Mouse (Mus musculus): ENCODE data around the gene Fbxo39. TPM values are rescaled to one million over a fixed set of nuclear protein-coding genes. Genes with fewer than 3 reads are reported as not detected.

Gene Fbxo39
- polyA plus RNA-seq, 1 experiment from 2014 or later: not detected

- Histone ChIP-seq H3K27me3 (ENCODE audit: control insufficient read depth, insufficient read depth, low read length) (no peaks in the 10 kb centered on the region), H3K4me3 (ENCODE audit: control insufficient read depth in 1 of 2, insufficient read depth in 1 of 2, low read depth in 1 of 2, low read length in 2 of 2) (no peak overlapping the region), H3K9ac (ENCODE audit: low read length) (no peak overlapping the region), H3K4me1 (ENCODE audit: control insufficient read depth in 2 of 2, insufficient read depth in 2 of 2, low read length in 2 of 2) (peaks cover 0 to 3% of the 10 kb centered on the region in 2 experiments; a peak in 1 of 4 replicates), H3K4me2 (ENCODE audit: low read length) (no peak overlapping the region), H3K27ac (replicated peaks in 1 of 2; ENCODE audit: control insufficient read depth in 1 of 2, insufficient read depth in 1 of 2, low read depth in 2 of 2, low read length in 2 of 2) (no peak overlapping the region), H3K9me3 (ENCODE audit: control insufficient read depth, low read length) (no peaks in the 10 kb centered on the region), H3K36me3 (ENCODE audit: control insufficient read depth, insufficient read depth, low read length) (no peaks in the 10 kb centered on the region)
- WGBS: 62% methylated on average over 3 of the region's 3 CpGs
- no peak for ATAC-seq (ENCODE audit: insufficient number of reproducible peaks, insufficient read depth, low FRiP score, low read depth)
Observed at GRCm38 (mm10) chr11:72353186-72353585, 38.9 kb downstream of the Fbxo39 start.

GRCm38 (mm10) chr11:72354971-72355728, 40.9 kb downstream of the Fbxo39 start:
- H3K9me3 ChIP-seq (ENCODE audit: control insufficient read depth, low read length): no peaks in the 10 kb centered on the region
- 0 out of 4 replicates have a peak overlapping the region, but pooled peaks of 1 of the 2 experiments have one; percentile 19 for H3K4me3 ChIP-seq (ENCODE audit: control insufficient read depth in 1 of 2, insufficient read depth in 1 of 2, low read depth in 1 of 2, low read length in 2 of 2)
- H3K36me3 ChIP-seq (ENCODE audit: control insufficient read depth, insufficient read depth, low read length): no peaks in the 10 kb centered on the region
- peak; percentile 52; the same call in 1 of the 2 replicates for ATAC-seq (ENCODE audit: insufficient number of reproducible peaks, insufficient read depth, low FRiP score, low read depth)
- no peaks in the 10 kb centered on the region for H3K27me3 ChIP-seq (ENCODE audit: control insufficient read depth, insufficient read depth, low read length)
- H3K4me1 ChIP-seq (ENCODE audit: control insufficient read depth in 2 of 2, insufficient read depth in 2 of 2, low read length in 2 of 2): peaks cover 0 to 3% of the 10 kb centered on the region in 2 experiments; a peak in 1 of 4 replicates
- peak overlapping the region; percentile 47; the same call in 1 of the 2 replicates for H3K9ac ChIP-seq (ENCODE audit: low read length)
- 20% methylated on average over 20 of the region's 20 CpGs for WGBS
- H3K27ac ChIP-seq (replicated peaks in 1 of 2; ENCODE audit: control insufficient read depth in 1 of 2, insufficient read depth in 1 of 2, low read depth in 2 of 2, low read length in 2 of 2): no peak overlapping the region
- peak overlapping the region; percentile 55 for H3K4me2 ChIP-seq (ENCODE audit: low read length)

- Histone ChIP-seq H3K27me3 (ENCODE audit: control insufficient read depth, insufficient read depth, low read length) (no peaks in the 10 kb centered on the region), H3K4me2 (ENCODE audit: low read length) (peak overlapping the region; percentile 79), H3K9ac (ENCODE audit: low read length) (peak overlapping the region; percentile 67), H3K9me3 (ENCODE audit: control insufficient read depth, low read length) (no peaks in the 10 kb centered on the region), H3K36me3 (ENCODE audit: control insufficient read depth, insufficient read depth, low read length) (no peaks in the 10 kb centered on the region), H3K4me3 (ENCODE audit: control insufficient read depth in 1 of 2, insufficient read depth in 1 of 2, low read depth in 1 of 2, low read length in 2 of 2) (peak overlapping the region; percentile 42 to 57), H3K4me1 (ENCODE audit: control insufficient read depth in 2 of 2, insufficient read depth in 2 of 2, low read length in 2 of 2) (peaks cover 0 to 9% of the 10 kb centered on the region in 2 experiments; a peak in 3 of 4 replicates), H3K27ac (replicated peaks in 1 of 2; ENCODE audit: control insufficient read depth in 1 of 2, insufficient read depth in 1 of 2, low read depth in 2 of 2, low read length in 2 of 2) (no peak overlapping the region)
- no peak for ATAC-seq (ENCODE audit: insufficient number of reproducible peaks, insufficient read depth, low FRiP score, low read depth)
- WGBS: 11% methylated on average over 42 of the region's 42 CpGs
Observed at GRCm38 (mm10) chr11:72361385-72362346, 47.4 kb downstream of the Fbxo39 start.

- Histone ChIP-seq H3K27ac (replicated peaks in 1 of 2; ENCODE audit: control insufficient read depth in 1 of 2, insufficient read depth in 1 of 2, low read depth in 2 of 2, low read length in 2 of 2) (no peak within 1 kb of the TSS), H3K4me1 (ENCODE audit: control insufficient read depth in 2 of 2, insufficient read depth in 2 of 2, low read length in 2 of 2) (peaks cover 0 to 9% of the 10 kb centered on the region in 2 experiments; a peak in 3 of 4 replicates), H3K27me3 (ENCODE audit: control insufficient read depth, insufficient read depth, low read length) (no peaks in the 10 kb centered on the region), H3K9ac (ENCODE audit: low read length) (peak within 1 kb of the TSS; percentile 67), H3K4me2 (ENCODE audit: low read length) (peak within 1 kb of the TSS; percentile 79), H3K9me3 (ENCODE audit: control insufficient read depth, low read length) (no peaks in the 10 kb centered on the region), H3K36me3 (ENCODE audit: control insufficient read depth, insufficient read depth, low read length) (no peaks in the 10 kb centered on the region), H3K4me3 (ENCODE audit: control insufficient read depth in 1 of 2, insufficient read depth in 1 of 2, low read depth in 1 of 2, low read length in 2 of 2) (peak within 1 kb of the TSS; percentile 42 to 57)
- ATAC-seq (ENCODE audit: insufficient number of reproducible peaks, insufficient read depth, low FRiP score, low read depth): no peak
- 32% methylated on average over 10 of the region's 10 CpGs for WGBS
Observed at GRCm38 (mm10) chr11:72362347-72362741, 48.1 kb downstream of the Fbxo39 start, which contains the start of gene Tekt1. TSS of gene Tekt1 (minus strand) at chr11:72362442.

- Histone ChIP-seq H3K4me3 (ENCODE audit: control insufficient read depth in 1 of 2, insufficient read depth in 1 of 2, low read depth in 1 of 2, low read length in 2 of 2) (no peak overlapping the region), H3K9ac (ENCODE audit: low read length) (no peak overlapping the region), H3K36me3 (ENCODE audit: control insufficient read depth, insufficient read depth, low read length) (no peaks in the 10 kb centered on the region), H3K4me2 (ENCODE audit: low read length) (no peak overlapping the region), H3K9me3 (ENCODE audit: control insufficient read depth, low read length) (no peaks in the 10 kb centered on the region), H3K27me3 (ENCODE audit: control insufficient read depth, insufficient read depth, low read length) (no peaks in the 10 kb centered on the region), H3K27ac (replicated peaks in 1 of 2; ENCODE audit: control insufficient read depth in 1 of 2, insufficient read depth in 1 of 2, low read depth in 2 of 2, low read length in 2 of 2) (no peak overlapping the region), H3K4me1 (ENCODE audit: control insufficient read depth in 2 of 2, insufficient read depth in 2 of 2, low read length in 2 of 2) (peaks cover 0 to 9% of the 10 kb centered on the region in 2 experiments; a peak in 3 of 4 replicates)
- ATAC-seq (ENCODE audit: insufficient number of reproducible peaks, insufficient read depth, low FRiP score, low read depth): no peak
- 20% methylated on average over 8 of the region's 8 CpGs for WGBS
Observed at GRCm38 (mm10) chr11:72363523-72364240, 49.4 kb downstream of the Fbxo39 start.

- H3K9me3 ChIP-seq (ENCODE audit: control insufficient read depth, low read length): no peaks in the 10 kb centered on the region
- H3K4me3 ChIP-seq (ENCODE audit: control insufficient read depth in 1 of 2, insufficient read depth in 1 of 2, low read depth in 1 of 2, low read length in 2 of 2): no peak overlapping the region
- no peak for ATAC-seq (ENCODE audit: insufficient number of reproducible peaks, insufficient read depth, low FRiP score, low read depth)
- H3K4me1 ChIP-seq (ENCODE audit: control insufficient read depth in 2 of 2, insufficient read depth in 2 of 2, low read length in 2 of 2): peaks cover 0 to 9% of the 10 kb centered on the region in 2 experiments; a peak in 3 of 4 replicates
- H3K27ac ChIP-seq (replicated peaks in 1 of 2; ENCODE audit: control insufficient read depth in 1 of 2, insufficient read depth in 1 of 2, low read depth in 2 of 2, low read length in 2 of 2): no peak overlapping the region
- no peaks in the 10 kb centered on the region for H3K27me3 ChIP-seq (ENCODE audit: control insufficient read depth, insufficient read depth, low read length)
- H3K4me2 ChIP-seq (ENCODE audit: low read length): no peak overlapping the region
- 93% methylated on average over 5 of the region's 5 CpGs for WGBS
- H3K9ac ChIP-seq (ENCODE audit: low read length): no peak overlapping the region
- H3K36me3 ChIP-seq (ENCODE audit: control insufficient read depth, insufficient read depth, low read length): no peaks in the 10 kb centered on the region
Observed at GRCm38 (mm10) chr11:72364526-72364925, 50.3 kb downstream of the Fbxo39 start.

GRCm38 (mm10) chr11:72366126-72366525, 51.9 kb downstream of the Fbxo39 start:
- no peak for ATAC-seq (ENCODE audit: insufficient number of reproducible peaks, insufficient read depth, low FRiP score, low read depth)
- WGBS: 86% methylated on average over 9 of the region's 9 CpGs
- Histone ChIP-seq H3K27ac (replicated peaks in 1 of 2; ENCODE audit: control insufficient read depth in 1 of 2, insufficient read depth in 1 of 2, low read depth in 2 of 2, low read length in 2 of 2) (no peak overlapping the region), H3K4me2 (ENCODE audit: low read length) (no peak overlapping the region), H3K27me3 (ENCODE audit: control insufficient read depth, insufficient read depth, low read length) (no peaks in the 10 kb centered on the region), H3K4me3 (ENCODE audit: control insufficient read depth in 1 of 2, insufficient read depth in 1 of 2, low read depth in 1 of 2, low read length in 2 of 2) (no peak overlapping the region), H3K9ac (ENCODE audit: low read length) (no peak overlapping the region), H3K9me3 (ENCODE audit: control insufficient read depth, low read length) (no peaks in the 10 kb centered on the region), H3K4me1 (ENCODE audit: control insufficient read depth in 2 of 2, insufficient read depth in 2 of 2, low read length in 2 of 2) (peaks cover 5 to 9% of the 10 kb centered on the region in 2 experiments), H3K36me3 (ENCODE audit: control insufficient read depth, insufficient read depth, low read length) (no peaks in the 10 kb centered on the region)

Measured in heart, embryonic 14.5 days (tissue).